Mouse (Mus musculus) neural tube, embryonic 14.5 days (tissue): ENCODE measurements at regions not wholly inside any gene's neighbourhood (a gene's known extent, or its start where the extent isn't known, plus 50 kb on each side); places are given as distances from the start of the nearest gene placed in this dataset.

Experiments
- ATAC-seq: fragments of 200-750 bp; cut with Nextera tagmentation; 2 replicates; pipeline ENCODE4 v1.8.0; 2017; ENCODE audit warnings: low read depth, mild to moderate bottlenecking, moderate TSS enrichment, moderate library complexity
- H3K27ac ChIP-seq: fragments of 300-500 bp; sonication (generic); 2 replicates; pipeline ENCODE4 v1.5.1; 2014; ENCODE audit warnings: low read depth, mild to moderate bottlenecking, control low read depth, low read length, moderate library complexity, mixed read lengths
- H3K27me3 ChIP-seq: fragments of 300-500 bp; sonication (generic); 2 replicates; pipeline ENCODE4 v1.6.1; 2014; ENCODE audit warnings: low read length; ENCODE audit not compliant: control insufficient read depth, insufficient read depth
- H3K36me3 ChIP-seq: fragments of 300-500 bp; sonication (generic); 2 replicates; pipeline ENCODE4 v1.6.1; 2014; ENCODE audit warnings: low read length, mixed read lengths; ENCODE audit not compliant: control insufficient read depth, insufficient read depth
- H3K4me1 ChIP-seq: fragments of 300-500 bp; sonication (generic); 2 replicates; pipeline ENCODE4 v1.6.1; 2014; ENCODE audit warnings: low read length; ENCODE audit not compliant: control insufficient read depth, insufficient read depth
- H3K4me2 ChIP-seq: fragments of 300-500 bp; sonication (generic); 2 replicates; pipeline ENCODE4 v1.6.1; 2014; ENCODE audit warnings: mild to moderate bottlenecking, low read depth, low read length, control low read depth
- H3K4me3 ChIP-seq: fragments of 300-500 bp; sonication (generic); 2 replicates; pipeline ENCODE4 v1.5.1; 2014; ENCODE audit warnings: low read depth, low read length, control low read depth, mixed read lengths
- H3K9ac ChIP-seq: fragments of 300-500 bp; sonication (generic); replicated peaks from 2 replicates; pipeline ENCODE4 v1.6.1; 2014; ENCODE audit warnings: low read depth, mild to moderate bottlenecking, control low read depth, low read length, mixed read lengths
- H3K9me3 ChIP-seq: fragments of 300-500 bp; sonication (generic); 2 replicates; pipeline ENCODE4 v1.6.1; 2016; ENCODE audit warnings: low read length; ENCODE audit not compliant: control insufficient read depth
- whole genome bisulfite sequencing: fragments of 180-500 bp; shearing (Covaris S2); extraction: QIAGEN DNeasy Blood & Tissue Kit; methylation state at CpG from one replicate; pipeline ENCODE4 v1.1.7; 2014; 5-methylcytosine and 5-hydroxymethylcytosine counted together

DNA sequence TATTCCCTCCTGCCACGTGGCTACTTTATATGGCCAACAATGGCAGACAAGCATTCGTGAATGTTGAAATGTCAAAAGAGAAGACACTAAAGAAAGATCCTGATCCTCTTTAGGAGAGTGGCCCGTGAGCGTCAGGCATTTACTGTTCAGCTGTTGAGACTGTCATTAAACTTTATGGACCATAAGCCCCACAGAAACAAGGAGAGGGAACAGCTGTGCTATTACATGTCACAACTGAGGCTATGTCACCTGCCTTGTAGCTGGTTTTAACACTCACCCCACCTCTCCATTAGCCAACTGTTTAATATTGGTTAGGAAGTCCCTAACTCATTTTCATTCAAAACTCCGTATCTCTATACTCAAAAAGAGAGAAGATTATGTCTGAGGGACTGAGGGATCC is 76.3 kb upstream of the 4932438A13Rik start:
- no peaks in the 10 kb centered on the region for H3K4me1 ChIP-seq
- H3K9ac ChIP-seq, result no peak overlapping the region
- H3K4me2 ChIP-seq, result no peak overlapping the region
- no peaks in the 10 kb centered on the region for H3K27me3 ChIP-seq
- no peaks in the 10 kb centered on the region for H3K9me3 ChIP-seq
- WGBS, result 35% methylated on average over 5 of the region's 5 CpGs
- no peak overlapping the region for H3K4me3 ChIP-seq
- no peaks in the 10 kb centered on the region for H3K36me3 ChIP-seq
- ATAC-seq, result peak; percentile 78; the same call in 1 of the 2 replicates
- no peak overlapping the region for H3K27ac ChIP-seq

DNA sequence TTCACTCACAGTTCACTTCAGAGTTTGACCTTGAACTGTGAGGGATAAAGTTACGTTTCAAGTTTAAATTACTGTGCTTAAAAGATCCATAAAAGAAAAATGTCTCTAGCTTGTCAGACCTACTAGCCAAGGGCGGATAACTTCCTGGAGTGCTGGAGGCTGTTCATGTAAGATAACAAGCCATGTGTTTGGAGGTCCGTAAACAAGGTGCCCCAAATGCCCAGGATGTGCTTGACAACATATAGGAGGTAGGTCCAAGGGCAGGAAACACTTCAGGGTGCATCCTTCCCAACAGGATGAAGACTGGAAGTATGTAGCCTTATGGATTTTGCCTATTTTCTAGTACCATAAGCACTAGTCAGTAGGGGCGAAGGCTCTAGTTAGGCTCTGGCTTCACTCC is 72.7 kb upstream of the 4932438A13Rik start:
- Histone ChIP-seq H3K36me3 (no peaks in the 10 kb centered on the region), H3K4me1 (no peaks in the 10 kb centered on the region), H3K9me3 (no peaks in the 10 kb centered on the region), H3K27me3 (no peaks in the 10 kb centered on the region), H3K4me3 (no peak overlapping the region), H3K4me2 (no peak overlapping the region), H3K27ac (no peak overlapping the region), H3K9ac (no peak overlapping the region)
- 87% methylated on average over 4 of the region's 4 CpGs for WGBS
- ATAC-seq, result no peak

DNA sequence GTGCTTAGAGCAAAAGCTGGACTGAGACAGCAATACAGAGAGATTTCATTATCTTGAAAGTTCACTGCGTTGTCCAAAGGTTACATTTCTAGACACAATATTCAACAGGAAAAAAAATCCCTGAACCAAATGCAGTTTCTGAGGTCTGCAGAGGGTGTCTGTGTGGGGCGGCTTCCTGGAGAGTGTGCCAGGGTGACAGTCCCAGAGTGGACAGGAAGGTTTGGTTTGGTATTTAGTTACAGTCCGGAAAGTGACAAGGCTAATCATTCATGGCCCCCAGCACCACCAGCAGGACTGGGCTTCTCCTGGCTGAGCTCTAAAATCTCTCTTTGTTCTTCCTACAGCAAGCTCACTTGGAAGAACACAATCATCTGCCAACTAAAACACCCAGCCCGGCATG is 65.9 kb upstream of the 4932438A13Rik start:
- Histone ChIP-seq H3K4me2 (no peak overlapping the region), H3K9me3 (no peaks in the 10 kb centered on the region), H3K27ac (no peak overlapping the region), H3K27me3 (no peaks in the 10 kb centered on the region), H3K4me1 (no peaks in the 10 kb centered on the region), H3K9ac (no peak overlapping the region), H3K36me3 (no peaks in the 10 kb centered on the region), H3K4me3 (no peak overlapping the region)
- 62% methylated on average over 4 of the region's 4 CpGs for WGBS
- ATAC-seq, result no peak

DNA sequence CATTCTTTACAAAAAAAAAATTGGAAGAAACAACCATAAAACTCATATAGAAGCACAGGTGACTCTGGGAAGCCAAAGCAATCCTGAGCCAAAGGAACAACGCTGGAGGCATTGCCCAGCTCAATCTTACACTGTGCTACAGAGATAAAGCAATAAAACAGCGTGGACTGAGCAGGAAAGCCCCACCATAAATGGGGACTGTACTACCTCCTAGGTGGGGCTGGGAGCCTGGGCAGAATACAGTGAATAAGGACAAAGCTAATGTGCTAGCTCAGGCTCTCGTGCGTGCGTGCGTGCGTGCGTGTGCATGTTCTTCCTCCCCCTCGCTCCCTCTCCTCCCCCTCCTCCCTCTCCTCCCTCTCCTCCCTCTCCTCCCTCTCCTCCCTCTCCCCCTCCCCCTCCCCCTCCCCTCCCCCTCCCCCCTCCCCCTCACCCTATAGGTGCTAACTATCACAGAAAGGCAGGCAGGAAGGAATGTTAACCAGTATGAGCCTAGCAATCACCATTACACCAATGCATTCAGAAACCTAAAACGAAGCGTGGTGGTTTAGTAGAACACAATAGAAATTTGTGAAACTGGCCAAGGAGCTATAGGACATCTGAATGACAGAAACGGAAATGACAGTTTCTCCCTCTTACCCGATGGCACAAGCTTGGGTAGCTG is 64.6 kb upstream of the 4932438A13Rik start:
- ATAC-seq, result peak; percentile 86
- WGBS, result 44% methylated on average over 12 of the region's 13 CpGs
- no peaks in the 10 kb centered on the region for H3K4me1 ChIP-seq

DNA sequence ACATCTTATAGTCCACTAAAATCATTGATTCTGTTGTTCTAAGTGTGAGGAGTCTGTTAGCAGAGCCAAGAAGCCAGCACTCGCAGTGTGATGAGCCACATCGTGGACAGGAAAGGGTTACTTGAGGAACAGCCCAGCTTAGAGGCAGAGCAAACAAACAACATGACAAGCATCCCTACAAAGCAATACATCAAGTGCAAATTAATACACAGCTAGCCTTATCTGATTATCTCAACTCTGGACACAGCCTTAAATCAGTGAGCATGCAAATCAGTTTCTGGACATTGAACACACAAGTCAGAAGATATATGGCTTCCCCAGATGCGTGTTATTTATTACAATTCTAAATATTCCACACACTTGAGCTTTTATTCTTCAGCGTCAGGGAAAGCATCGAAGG is 52.4 kb upstream of the 4932438A13Rik start:
- Histone ChIP-seq H3K4me3 (no peak overlapping the region), H3K4me2 (no peak overlapping the region), H3K9me3 (no peaks in the 10 kb centered on the region), H3K36me3 (no peaks in the 10 kb centered on the region), H3K27me3 (no peaks in the 10 kb centered on the region), H3K9ac (no peak overlapping the region), H3K4me1 (no peaks in the 10 kb centered on the region), H3K27ac (no peak overlapping the region)
- ATAC-seq, result peak; percentile 63
- 67% methylated on average over 5 of the region's 5 CpGs for WGBS

More for the DNA sequence above, 64.6 kb upstream of the 4932438A13Rik start:
- Histone ChIP-seq H3K27me3 (no peaks in the 10 kb centered on the region), H3K27ac (no peak overlapping the region), H3K9ac (no peak overlapping the region), H3K4me2 (peak overlapping the region; percentile 8; the same call in 1 of the 2 replicates), H3K36me3 (no peaks in the 10 kb centered on the region), H3K9me3 (no peaks in the 10 kb centered on the region), H3K4me3 (no peak overlapping the region)
